Mouse (Mus musculus): ENCODE data around the gene Spop. TPM values are rescaled to one million over a fixed set of nuclear protein-coding genes. Genes with fewer than 3 reads are reported as not detected.
"Not testable (repeated sequence)": the region's sequence is repeated elsewhere in the genome, so short reads cannot be mapped to it uniquely, and the experiment has no call there.

The Spop gene
- total and polyA plus RNA-seq, 2 experiments from 2014 or later = 70.1 to 213 TPM

GRCm38 (mm10) chr11:95493950-95494349 is 80.1 kb downstream of the Spop start:
- WGBS = 84% methylated on average over 9 of the region's 9 CpGs
- no peaks in the 10 kb centered on the region for H3K9me3 ChIP-seq (ENCODE audit: low read length)
- H3K4me3 ChIP-seq (ENCODE audit: low read depth, low read length) = no peak overlapping the region
- no peak overlapping the region for H3K4me2 ChIP-seq (ENCODE audit: low read depth)
- H3K9ac ChIP-seq = no peak overlapping the region
- H3K4me1 ChIP-seq (ENCODE audit: insufficient read depth) = no peaks in the 10 kb centered on the region
- H3K27ac ChIP-seq (ENCODE audit: low read depth, low read length) = no peak overlapping the region
- no peaks in the 10 kb centered on the region for H3K27me3 ChIP-seq (ENCODE audit: insufficient read depth, low read length)
- 0 out of 2 replicates have a peak, but pooled peaks have one; percentile 6 for ATAC-seq
- peaks cover 38% of the 10 kb centered on the region; the same call in 1 of the 2 replicates for H3K36me3 ChIP-seq (ENCODE audit: insufficient read depth)
- TF ChIP-seq CTCF (IDR thresholded peaks at IDR 0.05; ENCODE audit: low read depth) = no peak
- DNase-seq = no peak

- WGBS = 58% methylated on average over 3 of the region's 3 CpGs
- Histone ChIP-seq H3K27me3 (ENCODE audit: insufficient read depth, low read length) (no peaks in the 10 kb centered on the region), H3K9ac (no peak overlapping the region), H3K27ac (ENCODE audit: low read depth, low read length) (no peak overlapping the region), H3K36me3 (ENCODE audit: insufficient read depth) (peaks cover 36% of the 10 kb centered on the region; the same call in 1 of the 2 replicates), H3K4me2 (ENCODE audit: low read depth) (no peak overlapping the region), H3K4me3 (ENCODE audit: low read depth, low read length) (no peak overlapping the region), H3K4me1 (ENCODE audit: insufficient read depth) (no peaks in the 10 kb centered on the region), H3K9me3 (ENCODE audit: low read length) (no peaks in the 10 kb centered on the region)
- no peak for DNase-seq
- ATAC-seq = peak; percentile 65
- no peak for TF ChIP-seq CTCF (IDR thresholded peaks at IDR 0.05; ENCODE audit: low read depth)
Measured at GRCm38 (mm10) chr11:95494374-95494773, 80.5 kb downstream of the Spop start.

- ATAC-seq = no peak
- H3K9me3 ChIP-seq (ENCODE audit: low read length) = no peaks in the 10 kb centered on the region
- no peak for TF ChIP-seq CTCF (IDR thresholded peaks at IDR 0.05; ENCODE audit: low read depth)
- H3K36me3 ChIP-seq (ENCODE audit: insufficient read depth) = peaks cover 26% of the 10 kb centered on the region; the same call in 1 of the 2 replicates
- no peak overlapping the region for H3K9ac ChIP-seq
- H3K4me1 ChIP-seq (ENCODE audit: insufficient read depth) = peaks cover 3% of the 10 kb centered on the region; the same call in 1 of the 2 replicates
- H3K27me3 ChIP-seq (ENCODE audit: insufficient read depth, low read length) = no peaks in the 10 kb centered on the region
- WGBS = 92% methylated on average over 9 of the region's 9 CpGs
- H3K4me2 ChIP-seq (ENCODE audit: low read depth) = no peak overlapping the region
- no peak overlapping the region for H3K27ac ChIP-seq (ENCODE audit: low read depth, low read length)
- H3K4me3 ChIP-seq (ENCODE audit: low read depth, low read length) = no peak overlapping the region
- DNase-seq = no peak
Measured at GRCm38 (mm10) chr11:95495883-95496282, 82.0 kb downstream of the Spop start.

GRCm38 (mm10) chr11:95497921-95498320 is 84.0 kb downstream of the Spop start:
- H3K27ac ChIP-seq (ENCODE audit: low read depth, low read length) = no peak overlapping the region
- H3K9me3 ChIP-seq (ENCODE audit: low read length) = no peaks in the 10 kb centered on the region
- H3K36me3 ChIP-seq (ENCODE audit: insufficient read depth) = peaks cover 13% of the 10 kb centered on the region; the same call in 1 of the 2 replicates
- DNase-seq (no peak), ATAC-seq (no peak)
- no peak overlapping the region for H3K4me3 ChIP-seq (ENCODE audit: low read depth, low read length)
- no peak for TF ChIP-seq CTCF (IDR thresholded peaks at IDR 0.05; ENCODE audit: low read depth)
- H3K9ac ChIP-seq = no peak overlapping the region
- H3K4me2 ChIP-seq (ENCODE audit: low read depth) = no peak overlapping the region
- peaks cover 3% of the 10 kb centered on the region; the same call in 1 of the 2 replicates for H3K4me1 ChIP-seq (ENCODE audit: insufficient read depth)
- 87% methylated on average over 5 of the region's 5 CpGs for whole genome bisulfite sequencing
- H3K27me3 ChIP-seq (ENCODE audit: insufficient read depth, low read length) = no peaks in the 10 kb centered on the region

- Histone ChIP-seq H3K9me3 (ENCODE audit: low read length) (no peaks in the 10 kb centered on the region), H3K4me2 (ENCODE audit: low read depth) (no peak overlapping the region), H3K27me3 (ENCODE audit: insufficient read depth, low read length) (no peaks in the 10 kb centered on the region), H3K9ac (no peak overlapping the region), H3K36me3 (ENCODE audit: insufficient read depth) (peaks cover 6% of the 10 kb centered on the region; the same call in 1 of the 2 replicates), H3K4me1 (ENCODE audit: insufficient read depth) (peaks cover 3% of the 10 kb centered on the region; the same call in 1 of the 2 replicates), H3K27ac (ENCODE audit: low read depth, low read length) (peak overlapping the region; percentile 73), H3K4me3 (ENCODE audit: low read depth, low read length) (no peak overlapping the region)
- TF ChIP-seq CTCF (IDR thresholded peaks at IDR 0.05; ENCODE audit: low read depth) = no peak
- no peak for ATAC-seq
- 42% methylated on average over 4 of the region's 4 CpGs for WGBS
- no peak for DNase-seq
Measured at GRCm38 (mm10) chr11:95500412-95500811, 86.5 kb downstream of the Spop start.

GRCm38 (mm10) chr11:95500836-95501235 is 87.0 kb downstream of the Spop start:
- ATAC-seq = peak; percentile 86

GRCm38 (mm10) chr11:95501826-95502225 is 87.9 kb downstream of the Spop start:
- H3K4me1 ChIP-seq (ENCODE audit: insufficient read depth); H3K36me3 ChIP-seq (ENCODE audit: insufficient read depth); H3K9me3 ChIP-seq (ENCODE audit: low read length); DNase-seq; H3K4me2 ChIP-seq (ENCODE audit: low read depth); H3K27me3 ChIP-seq (ENCODE audit: insufficient read depth, low read length); H3K9ac ChIP-seq; ATAC-seq; H3K27ac ChIP-seq (ENCODE audit: low read depth, low read length); H3K4me3 ChIP-seq (ENCODE audit: low read depth, low read length): not testable (repeated sequence)
- 86% methylated on average over 8 of the region's 8 CpGs for WGBS

More at GRCm38 (mm10) chr11:95500836-95501235, 87.0 kb downstream of the Spop start:
- peaks cover 3% of the 10 kb centered on the region; the same call in 1 of the 2 replicates for H3K4me1 ChIP-seq (ENCODE audit: insufficient read depth)
- no peak overlapping the region for H3K4me3 ChIP-seq (ENCODE audit: low read depth, low read length)
- no peak overlapping the region for H3K4me2 ChIP-seq (ENCODE audit: low read depth)
- H3K36me3 ChIP-seq (ENCODE audit: insufficient read depth) = peaks cover 6% of the 10 kb centered on the region; the same call in 1 of the 2 replicates
- peak overlapping the region; percentile 73 for H3K27ac ChIP-seq (ENCODE audit: low read depth, low read length)
- H3K9ac ChIP-seq = no peak overlapping the region
- no peaks in the 10 kb centered on the region for H3K27me3 ChIP-seq (ENCODE audit: insufficient read depth, low read length)
- no peak for TF ChIP-seq CTCF (IDR thresholded peaks at IDR 0.05; ENCODE audit: low read depth)
- 13% methylated on average over 3 of the region's 3 CpGs for WGBS
- DNase-seq = peak; percentile 50
- H3K9me3 ChIP-seq (ENCODE audit: low read length) = no peaks in the 10 kb centered on the region

Measured in forebrain, postnatal 0 days (tissue).